Mouse (Mus musculus): ENCODE measurements around the gene Ier2. TPM values are rescaled to one million over a fixed set of nuclear protein-coding genes. Genes with fewer than 3 reads are reported as not detected.

The Ier2 gene
- polyA plus RNA-seq, 1 experiment from 2014 or later, result 82.8 TPM

DNA sequence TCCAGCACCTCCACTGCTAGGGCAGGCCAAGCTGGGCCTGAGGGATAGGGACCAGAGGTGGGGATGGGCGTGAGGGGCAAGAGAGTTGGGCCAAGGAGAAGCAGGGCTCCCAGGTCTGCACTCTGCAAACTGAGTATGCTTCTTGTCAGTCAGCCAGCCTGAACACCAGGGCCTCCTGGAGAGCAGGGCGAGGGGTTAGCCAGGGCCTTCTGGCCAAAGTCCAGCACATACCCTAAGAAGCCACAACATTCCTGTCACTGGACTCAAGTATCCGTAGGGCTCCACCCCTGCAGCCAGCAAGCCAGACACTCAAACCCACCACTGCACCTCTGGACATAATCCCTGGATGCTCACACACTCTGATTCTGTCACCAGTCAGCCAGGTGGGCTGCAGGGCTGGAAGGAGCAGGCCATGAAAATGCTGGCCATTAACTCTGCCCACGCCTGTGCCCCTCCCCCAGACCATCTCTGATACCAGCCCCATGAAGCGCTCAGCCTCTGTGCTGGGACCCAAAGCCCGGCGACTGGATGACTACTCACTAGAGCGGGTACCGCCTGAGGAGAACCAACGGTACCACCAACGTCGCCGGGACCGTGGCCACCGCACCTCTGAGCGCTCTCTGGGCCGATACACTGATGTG, 26.5 kb downstream of the Ier2 start:
- no peak for DNase-seq (ENCODE audit: low spot score)
- no peak for TF ChIP-seq CTCF (IDR thresholded peaks at IDR 0.05; ENCODE audit: low read depth)
- TF ChIP-seq EP300 (optimal IDR thresholded peaks at IDR 0.05), result no peak
- H3K9ac ChIP-seq (ENCODE audit: low read length), result peak overlapping the region; percentile 41; the same call in 1 of the 2 replicates

GRCm38 (mm10) chr8:84635397-84636050, 27.1 kb downstream of the Ier2 start:
- 65% methylated on average over 14 of the region's 14 CpGs for WGBS
- DNase-seq (ENCODE audit: low spot score) (no peak), ATAC-seq (ENCODE audit: low FRiP score, low TSS enrichment) (no peak)
- no peak overlapping the region for H3K4me2 ChIP-seq (replicated peaks; ENCODE audit: low read depth)
- H3K27ac ChIP-seq (replicated peaks), result no peak overlapping the region
- H3K9me3 ChIP-seq (ENCODE audit: control insufficient read depth, low read length), result no peaks in the 10 kb centered on the region
- H3K9ac ChIP-seq (ENCODE audit: low read length), result peak overlapping the region; percentile 41
- H3K4me3 ChIP-seq (ENCODE audit: low read depth, low read length), result no peak overlapping the region
- TF ChIP-seq EP300 (optimal IDR thresholded peaks at IDR 0.05), result no peak
- no peak for TF ChIP-seq CTCF (IDR thresholded peaks at IDR 0.05; ENCODE audit: low read depth)
- H3K36me3 ChIP-seq (ENCODE audit: control insufficient read depth, insufficient read depth, low read length), result no peaks in the 10 kb centered on the region
- no peaks in the 10 kb centered on the region; the same call in 1 of the 2 replicates for H3K4me1 ChIP-seq (replicated peaks; ENCODE audit: control insufficient read depth, insufficient read depth)
- no peaks in the 10 kb centered on the region for H3K27me3 ChIP-seq (ENCODE audit: control insufficient read depth, insufficient read depth, low read length)

More for the DNA sequence above, 26.5 kb downstream of the Ier2 start:
- Histone ChIP-seq H3K4me2 (replicated peaks; ENCODE audit: low read depth) (no peak overlapping the region), H3K27me3 (ENCODE audit: control insufficient read depth, insufficient read depth, low read length) (no peaks in the 10 kb centered on the region), H3K4me1 (replicated peaks; ENCODE audit: control insufficient read depth, insufficient read depth) (no peaks in the 10 kb centered on the region; the same call in 1 of the 2 replicates), H3K27ac (replicated peaks) (no peak overlapping the region), H3K4me3 (ENCODE audit: low read depth, low read length) (no peak overlapping the region), H3K9me3 (ENCODE audit: control insufficient read depth, low read length) (no peaks in the 10 kb centered on the region), H3K36me3 (ENCODE audit: control insufficient read depth, insufficient read depth, low read length) (no peaks in the 10 kb centered on the region)
- 84% methylated on average over 17 of the region's 17 CpGs for WGBS
- no peak for ATAC-seq (ENCODE audit: low FRiP score, low TSS enrichment)

DNA sequence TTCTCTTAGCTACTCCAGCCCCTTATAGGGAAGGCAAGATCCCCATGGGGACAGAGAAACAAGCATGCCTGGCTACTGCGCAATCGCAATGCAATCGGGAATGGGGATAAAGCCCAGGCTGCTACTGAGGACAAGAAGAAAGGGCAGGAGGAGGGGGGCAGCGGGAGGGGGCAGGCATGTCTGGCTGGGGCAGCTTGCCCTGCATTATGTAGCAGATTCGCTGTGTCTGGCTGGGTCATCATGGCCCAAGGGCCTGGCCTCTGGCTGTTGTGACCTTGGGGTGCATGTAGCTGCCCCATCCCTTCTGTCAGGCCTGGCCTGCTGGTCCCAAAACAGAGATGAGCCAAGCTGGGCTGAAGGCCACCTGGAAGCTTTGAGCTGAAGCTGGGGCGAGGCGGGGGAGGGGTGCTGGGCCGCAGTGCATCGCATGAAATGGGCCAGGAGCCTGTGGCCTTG, 27.8 kb downstream of the Ier2 start:
- H3K9me3 ChIP-seq (ENCODE audit: control insufficient read depth, low read length), result no peaks in the 10 kb centered on the region
- DNase-seq (ENCODE audit: low spot score), result no peak
- ATAC-seq (ENCODE audit: low FRiP score, low TSS enrichment), result no peak
- WGBS, result 56% methylated on average over 9 of the region's 9 CpGs
- H3K4me1 ChIP-seq (replicated peaks; ENCODE audit: control insufficient read depth, insufficient read depth), result no peaks in the 10 kb centered on the region; the same call in 1 of the 2 replicates
- H3K4me3 ChIP-seq (ENCODE audit: low read depth, low read length), result no peak overlapping the region
- H3K9ac ChIP-seq (ENCODE audit: low read length), result peak overlapping the region; percentile 13; the same call in 1 of the 2 replicates
- TF ChIP-seq EP300 (optimal IDR thresholded peaks at IDR 0.05) (no peak), CTCF (IDR thresholded peaks at IDR 0.05; ENCODE audit: low read depth) (no peak)
- no peaks in the 10 kb centered on the region for H3K36me3 ChIP-seq (ENCODE audit: control insufficient read depth, insufficient read depth, low read length)
- H3K27ac ChIP-seq (replicated peaks), result peak overlapping the region; percentile 53; the same call in 1 of the 2 replicates
- no peaks in the 10 kb centered on the region for H3K27me3 ChIP-seq (ENCODE audit: control insufficient read depth, insufficient read depth, low read length)
- H3K4me2 ChIP-seq (replicated peaks; ENCODE audit: low read depth), result no peak overlapping the region

DNA sequence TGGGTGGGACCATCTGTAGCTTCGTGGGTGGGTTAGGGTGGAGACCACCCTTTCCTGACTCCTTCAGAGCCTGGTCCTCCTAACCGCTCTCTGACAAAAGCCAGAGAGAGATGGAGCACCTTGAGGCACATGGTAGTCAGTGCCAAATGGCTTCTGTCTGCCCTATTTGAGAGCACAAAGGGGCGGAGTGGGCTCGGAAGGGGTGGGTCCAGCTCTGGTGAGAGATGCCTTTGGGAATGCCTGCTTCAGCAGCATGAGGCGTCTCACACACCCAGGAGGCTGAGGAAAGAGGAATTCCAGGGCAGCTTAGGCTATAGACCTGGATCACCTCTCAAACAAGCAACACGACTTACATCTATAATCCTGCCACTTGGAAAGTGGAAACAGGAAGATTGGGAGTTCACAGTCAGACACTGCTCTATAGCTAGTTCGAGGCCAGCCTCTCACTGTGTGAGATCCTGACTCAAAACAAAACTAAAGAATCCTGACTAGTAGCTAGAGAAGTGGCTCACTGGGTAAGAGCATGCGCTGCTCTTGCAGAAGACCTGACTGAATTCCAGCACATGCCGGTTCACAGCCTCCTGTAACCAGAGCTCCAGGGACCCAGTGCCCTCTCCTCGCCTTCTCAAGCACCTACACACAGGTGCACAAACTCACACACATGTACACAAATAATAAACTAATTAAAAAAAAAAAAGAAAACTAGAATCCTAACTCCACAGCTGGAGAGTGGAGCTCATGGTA, 28.6 kb downstream of the Ier2 start:
- 41% methylated on average over 10 of the region's 10 CpGs for WGBS
- Histone ChIP-seq H3K9me3 (ENCODE audit: control insufficient read depth, low read length) (no peaks in the 10 kb centered on the region), H3K9ac (ENCODE audit: low read length) (no peak overlapping the region), H3K4me3 (ENCODE audit: low read depth, low read length) (no peak overlapping the region), H3K36me3 (ENCODE audit: control insufficient read depth, insufficient read depth, low read length) (no peaks in the 10 kb centered on the region), H3K27ac (replicated peaks) (no peak overlapping the region), H3K4me2 (replicated peaks; ENCODE audit: low read depth) (no peak overlapping the region), H3K27me3 (ENCODE audit: control insufficient read depth, insufficient read depth, low read length) (no peaks in the 10 kb centered on the region), H3K4me1 (replicated peaks; ENCODE audit: control insufficient read depth, insufficient read depth) (no peaks in the 10 kb centered on the region; the same call in 1 of the 2 replicates)
- no peak for DNase-seq (ENCODE audit: low spot score)
- TF ChIP-seq CTCF (IDR thresholded peaks at IDR 0.05; ENCODE audit: low read depth) (no peak), EP300 (optimal IDR thresholded peaks at IDR 0.05) (no peak)
- ATAC-seq (ENCODE audit: low FRiP score, low TSS enrichment), result no peak

GRCm38 (mm10) chr8:84631813-84632212, 30.8 kb downstream of the Ier2 start:
- Histone ChIP-seq H3K4me3 (ENCODE audit: low read depth, low read length) (no peak overlapping the region), H3K27ac (replicated peaks) (no peak overlapping the region), H3K4me1 (replicated peaks; ENCODE audit: control insufficient read depth, insufficient read depth) (no peaks in the 10 kb centered on the region; the same call in 1 of the 2 replicates), H3K27me3 (ENCODE audit: control insufficient read depth, insufficient read depth, low read length) (no peaks in the 10 kb centered on the region), H3K9me3 (ENCODE audit: control insufficient read depth, low read length) (no peaks in the 10 kb centered on the region), H3K4me2 (replicated peaks; ENCODE audit: low read depth) (no peak overlapping the region), H3K9ac (ENCODE audit: low read length) (no peak overlapping the region), H3K36me3 (ENCODE audit: control insufficient read depth, insufficient read depth, low read length) (no peaks in the 10 kb centered on the region)
- 91% methylated on average over 2 of the region's 4 CpGs for WGBS
- ATAC-seq (ENCODE audit: low FRiP score, low TSS enrichment) (no peak), DNase-seq (ENCODE audit: low spot score) (no peak)
- no peak for TF ChIP-seq EP300 (optimal IDR thresholded peaks at IDR 0.05)
- TF ChIP-seq CTCF (IDR thresholded peaks at IDR 0.05; ENCODE audit: low read depth), result no peak
